Mouse (Mus musculus) kidney, postnatal 4 days (tissue): ENCODE results near the gene Dnmbp.
"Not testable (repeated sequence)": the region's sequence is repeated elsewhere in the genome, so short reads cannot be mapped to it uniquely, and the experiment has no call there.

ENCODE experiments used
- DNase-seq, 2 experiments: peaks; one replicate each; pipeline ENCODE4 v3.0.0; 2021; ENCODE audit warnings: mixed read lengths in 2 of 2

Gene Dnmbp

GRCm38 (mm10) chr19:43939769-43940689 lies at the start of gene Dnmbp:
TSS of gene Dnmbp (minus strand) at chr19:43940191.
- peak; percentile 94 for DNase-seq

- DNase-seq: peak; percentile 61 to 77
These were observed 46.2 kb upstream of the Dnmbp start, which contains the start of gene Cpn1 for GRCm38 (mm10) chr19:43986069-43986794. TSS of gene Cpn1 (minus strand) at chr19:43986556.

GRCm38 (mm10) chr19:43981992-43982391 lies 42.0 kb upstream of the Dnmbp start:
- DNase-seq: no peak

GRCm38 (mm10) chr19:43980711-43981110 lies 40.7 kb upstream of the Dnmbp start:
- DNase-seq: no peak

GRCm38 (mm10) chr19:43977799-43978198 lies 37.8 kb upstream of the Dnmbp start:
- DNase-seq: no peak

GRCm38 (mm10) chr19:43976661-43977060 lies 36.7 kb upstream of the Dnmbp start:
- DNase-seq: no peak

- DNase-seq: no peak
These were observed 34.2 kb upstream of the Dnmbp start for GRCm38 (mm10) chr19:43974221-43974620.

- DNase-seq: no peak
These were observed 33.7 kb upstream of the Dnmbp start for GRCm38 (mm10) chr19:43973711-43974110.

- DNase-seq: no peak
These were observed 32.1 kb upstream of the Dnmbp start for GRCm38 (mm10) chr19:43972129-43972528.

GRCm38 (mm10) chr19:43968436-43969026 lies 28.5 kb upstream of the Dnmbp start:
- peak; percentile 31 to 54 for DNase-seq

GRCm38 (mm10) chr19:43966481-43966880 lies 26.5 kb upstream of the Dnmbp start:
- no peak for DNase-seq

- DNase-seq: no peak
These were observed 25.6 kb upstream of the Dnmbp start for GRCm38 (mm10) chr19:43965496-43966085.

- DNase-seq: no peak
These were observed 22.8 kb upstream of the Dnmbp start for GRCm38 (mm10) chr19:43962795-43963194.

- DNase-seq: peak; percentile 38
These were observed 21.2 kb upstream of the Dnmbp start for GRCm38 (mm10) chr19:43961185-43961584.

- no peak for DNase-seq
These were observed 20.0 kb upstream of the Dnmbp start for GRCm38 (mm10) chr19:43960014-43960413.

GRCm38 (mm10) chr19:43959162-43959561 lies 19.2 kb upstream of the Dnmbp start:
- DNase-seq: peak; percentile 84 to 87

- DNase-seq: no peak
These were observed 17.9 kb upstream of the Dnmbp start for GRCm38 (mm10) chr19:43957881-43958280.

GRCm38 (mm10) chr19:43957402-43957801 lies 17.4 kb upstream of the Dnmbp start:
- DNase-seq: no peak

- no peak for DNase-seq
These were observed 15.3 kb upstream of the Dnmbp start for GRCm38 (mm10) chr19:43955266-43955665.

GRCm38 (mm10) chr19:43954864-43955263 lies 14.9 kb upstream of the Dnmbp start:
- no peak for DNase-seq

- DNase-seq: not testable (repeated sequence)
These were observed 12.9 kb upstream of the Dnmbp start for GRCm38 (mm10) chr19:43952936-43953335.

- DNase-seq: peak; percentile 53 to 62
These were observed 9.3 kb upstream of the Dnmbp start for GRCm38 (mm10) chr19:43949111-43949810.
